1 mouse cellular context compared by ENCODE assay signal in the genomic region with DNA sequence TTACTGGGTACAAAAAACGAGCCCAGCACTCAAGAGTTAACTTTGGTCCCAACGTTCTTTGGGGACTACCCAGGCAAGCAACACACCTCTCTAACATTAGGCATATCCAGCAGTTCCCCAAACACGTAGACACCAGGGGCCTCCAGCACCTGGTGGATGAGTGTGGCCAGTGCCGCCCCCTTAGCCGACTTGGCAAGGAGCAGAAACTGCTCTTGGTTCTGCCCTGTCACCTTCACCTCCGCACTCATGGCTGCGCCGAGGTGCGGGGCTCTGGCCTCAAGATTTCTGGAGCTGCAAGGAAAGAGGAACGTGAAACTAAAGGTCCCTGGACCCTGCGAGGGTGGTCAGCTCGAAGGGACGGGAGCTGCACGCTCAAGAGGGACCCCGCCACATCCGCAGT.
TF ChIP-seq lines count a peak whose summit lies in the region.

No protein-coding gene starts in this region.

TF ChIP-seq in MEL, 35 proteins besides CTCF, POLR2A, EP300 and RAD21:
- TF ChIP-seq CHD1 (IDR thresholded peaks at IDR 0.05; ENCODE audit: low read depth, low read length): no peak
- TF ChIP-seq ETS1 (IDR thresholded peaks at IDR 0.05; ENCODE audit: low read depth, low read length): no peak
- no peak for TF ChIP-seq CHD2 (IDR thresholded peaks at IDR 0.05; ENCODE audit: low read length)
- TF ChIP-seq MEF2A (IDR thresholded peaks at IDR 0.05; ENCODE audit: extremely low read depth, insufficient replicate concordance, low read depth, low read length, poor library complexity, severe bottlenecking): no peak
- TF ChIP-seq BHLHE40 (IDR thresholded peaks at IDR 0.05; ENCODE audit: borderline replicate concordance, low read depth, low read length): no peak
- TF ChIP-seq TBP (IDR thresholded peaks at IDR 0.05; ENCODE audit: low read depth, low read length): no peak
- no peak for TF ChIP-seq E2F4 (IDR thresholded peaks at IDR 0.05; ENCODE audit: borderline replicate concordance, low read depth, low read length)
- TF ChIP-seq SIN3A (IDR thresholded peaks at IDR 0.05; ENCODE audit: low read length): no peak
TF ChIP-seq in MEL: peak in this region for 0.
